Mouse (Mus musculus) adrenal gland, postnatal 25 days (tissue): Measurements from ENCODE around the gene Gngt2. TPM values are rescaled to one million over a fixed set of nuclear protein-coding genes. Genes with fewer than 3 reads are reported as not detected.

Experiments used
- total RNA-seq: library from RNA; stranded (reverse); gene quantifications from 2 replicates; pipeline ENCODE4 v1.2.3, GENCODE M21; 2021

Gene Gngt2
- total RNA-seq, 1 experiment from 2014 or later, result 20.1 TPM

Other genes with a start within 250 kb of the Gngt2 start
- gene Ngfr, start 249.5 kb upstream of the Gngt2 start, total RNA-seq, result 1.7 and 3.3 TPM in 2 replicates
- 225 and 315 TPM in 2 replicates for gene Phb, start 170.3 kb upstream of the Gngt2 start, total RNA-seq
- 40.8 and 51.1 TPM in 2 replicates for gene Zfp652, start 124.5 kb upstream of the Gngt2 start, total RNA-seq
- 1.1 and 1.4 TPM in 2 replicates for gene B130006D01Rik, start 113.6 kb upstream of the Gngt2 start, total RNA-seq
- 133 and 225 TPM in 2 replicates for gene Phospho1, start 12.7 kb upstream of the Gngt2 start, total RNA-seq
- gene Abi3, start 5.3 kb downstream of the Gngt2 start, total RNA-seq, result 15.2 and 16.7 TPM in 2 replicates
- gene B4galnt2, start 77.7 kb downstream of the Gngt2 start, total RNA-seq, result not detected in 2 replicates
- 3.9 and 5.1 TPM in 2 replicates for gene Igf2bp1, start 168.7 kb downstream of the Gngt2 start, total RNA-seq
- not detected in 2 replicates for gene Gip, start 187.3 kb downstream of the Gngt2 start, total RNA-seq
- 85.0 and 87.0 TPM in 2 replicates for gene Snf8, start 197.7 kb downstream of the Gngt2 start, total RNA-seq
- 46.2 and 48.4 TPM in 2 replicates for gene Ube2z, start 228.2 kb downstream of the Gngt2 start, total RNA-seq
- gene Atp5g1, start 238.5 kb downstream of the Gngt2 start, total RNA-seq, result 260 and 278 TPM in 2 replicates